Mouse (Mus musculus) CD4-positive, CD25-positive, alpha-beta regulatory T cell, adult 4 months (primary cell): ENCODE measurements around the gene Als2. TPM values are rescaled to one million over a fixed set of nuclear protein-coding genes. Genes with fewer than 3 reads are reported as not detected.
A peak's percentile ranks its signal among the peaks of the same experiment; 100 is the strongest.

Source experiments
- ATAC-seq: one replicate; pipeline ENCODE4 v1.8.0; 2017
- polyA plus RNA-seq, 2 experiments: library from polyadenylated mRNA; unstranded; fragments of 100-300 nt; shearing (Covaris generic); gene quantifications; one replicate each; pipeline ENCODE4 v1.2.1; 2017

Als2 gene
- 1 to 10 TPM; 7.5 to 8.2 TPM for polyA plus RNA-seq

GRCm38 (mm10) chr1:59236856-59237441 is at the start of gene Als2:
TSS of gene Als2 (minus strand) at chr1:59237231.
- peak; percentile 90 for ATAC-seq

- no peak for ATAC-seq
These were observed 49.4 kb upstream of the Als2 start for GRCm38 (mm10) chr1:59286316-59286850.

DNA sequence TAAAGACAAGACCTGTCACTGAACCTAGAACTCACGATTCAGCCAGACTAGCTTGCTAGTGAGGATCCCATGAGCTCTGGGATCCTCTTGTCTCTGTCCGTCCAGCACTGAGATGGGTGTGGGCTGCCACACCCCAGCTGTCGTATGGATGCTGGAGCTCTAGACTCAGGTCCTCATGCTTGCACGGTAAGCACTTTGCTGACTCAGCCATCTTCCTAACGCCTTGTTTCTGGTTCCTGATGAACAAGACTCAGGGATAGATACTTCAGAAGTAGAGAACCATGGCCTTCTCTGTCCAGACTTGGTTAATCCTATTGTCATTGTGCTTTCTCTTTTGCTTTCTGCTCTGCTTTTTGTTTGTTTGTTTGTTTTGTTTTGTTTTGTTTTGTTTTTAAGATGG is 48.8 kb upstream of the Als2 start:
- no peak for ATAC-seq

GRCm38 (mm10) chr1:59272189-59272588 is 35.2 kb upstream of the Als2 start:
- no peak for ATAC-seq

- ATAC-seq = no peak
These were observed 33.1 kb upstream of the Als2 start for GRCm38 (mm10) chr1:59269951-59270689.

DNA sequence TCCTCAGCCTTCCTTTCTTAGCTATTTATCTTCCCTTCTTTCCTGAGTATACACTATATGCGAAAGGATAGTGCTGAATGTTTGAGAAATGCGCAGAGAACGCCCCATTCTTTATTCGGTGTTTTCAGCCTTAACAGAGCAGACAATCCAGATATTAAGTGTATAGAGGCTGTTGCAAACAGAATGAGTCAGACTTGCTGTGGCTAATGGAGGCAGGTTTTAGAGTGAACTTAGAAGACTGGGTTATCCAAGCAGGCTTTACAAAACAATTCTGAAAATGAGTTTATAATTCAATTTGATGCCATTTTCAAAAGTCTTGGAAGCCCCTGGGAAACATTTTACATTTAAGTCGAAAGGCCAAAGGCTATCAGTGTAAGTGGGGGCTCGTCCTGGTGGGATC is 32.4 kb upstream of the Als2 start:
- no peak for ATAC-seq

GRCm38 (mm10) chr1:59268931-59269330 is 31.9 kb upstream of the Als2 start:
- ATAC-seq = no peak

DNA sequence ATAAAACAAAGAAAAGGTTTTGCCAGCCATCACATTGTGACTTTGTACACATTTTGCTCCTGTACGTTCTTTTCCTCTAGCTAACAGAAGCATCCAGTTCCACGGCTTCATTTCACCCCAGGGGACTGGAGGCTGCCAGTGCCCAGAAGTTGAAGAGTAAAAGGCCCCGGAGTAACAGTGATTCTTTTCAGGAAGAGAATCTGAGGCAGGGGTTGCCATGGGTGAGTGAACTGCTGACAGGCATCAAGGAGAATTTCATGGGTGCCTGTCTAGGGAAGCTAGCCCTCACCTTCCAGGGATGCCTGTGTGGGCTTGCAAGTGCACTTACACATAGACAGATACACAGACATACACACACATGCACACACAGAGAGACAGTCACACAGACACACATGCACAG is 20.7 kb upstream of the Als2 start:
- no peak for ATAC-seq

DNA sequence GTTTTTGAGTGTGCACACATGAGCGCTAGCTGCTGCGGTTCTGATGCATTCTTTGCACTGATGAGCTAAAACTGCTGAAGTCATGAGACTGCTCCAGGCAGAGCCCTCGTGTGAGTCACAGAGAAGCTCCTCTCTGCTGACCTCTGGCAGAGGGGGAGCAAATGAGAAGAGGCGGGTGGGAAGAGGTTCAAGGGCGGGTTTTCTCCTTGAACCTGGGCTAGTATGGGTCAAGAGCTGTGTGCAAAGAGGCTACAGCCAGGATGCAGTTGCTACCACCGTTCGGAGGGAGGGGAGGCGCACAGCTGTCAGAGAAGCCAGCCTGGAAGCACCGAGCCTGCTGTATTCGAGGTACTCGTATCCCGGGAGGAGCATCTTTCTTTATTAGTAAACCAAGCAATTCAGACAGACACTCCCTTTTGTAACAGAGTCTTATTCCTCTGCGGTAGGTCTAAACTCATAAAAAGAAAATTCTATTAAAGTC is 19.8 kb upstream of the Als2 start, which contains the start of gene Cdk15:
Cdk15 (plus strand) TSS at position 156 of the 481 bp plus-strand sequence.
- ATAC-seq = no peak

DNA sequence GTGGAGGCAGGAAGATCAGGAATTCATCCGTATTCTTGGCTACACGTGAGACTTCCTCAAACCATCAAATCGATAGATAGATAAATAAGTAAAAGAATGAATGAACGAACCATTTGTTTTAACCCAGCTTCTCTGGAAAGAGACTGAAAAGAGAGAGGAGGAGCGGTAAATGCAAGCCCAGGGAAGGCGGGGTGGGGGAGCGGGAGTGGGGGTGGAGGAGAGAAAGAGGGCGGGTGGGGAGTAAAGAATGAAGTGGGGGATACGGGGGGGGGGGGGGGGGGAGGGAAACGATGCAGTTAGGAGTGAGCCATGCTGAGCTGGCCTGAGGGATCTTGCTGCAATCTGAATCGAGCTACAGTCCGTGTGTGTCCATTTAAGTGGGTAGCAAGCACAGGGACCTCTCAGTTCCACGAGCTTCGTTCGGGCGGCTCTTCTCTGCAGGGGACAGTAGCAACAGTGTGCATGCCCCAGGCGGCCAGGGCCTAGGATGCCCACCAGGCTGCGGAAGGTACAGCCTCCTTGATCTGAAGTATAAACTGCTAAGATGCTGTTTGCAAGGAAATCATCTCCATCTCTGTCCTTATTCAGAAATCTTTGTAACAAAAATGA is 16.4 kb upstream of the Als2 start:
- no peak for ATAC-seq

- ATAC-seq = no peak
These were observed 15.7 kb upstream of the Als2 start for GRCm38 (mm10) chr1:59252762-59253161.

DNA sequence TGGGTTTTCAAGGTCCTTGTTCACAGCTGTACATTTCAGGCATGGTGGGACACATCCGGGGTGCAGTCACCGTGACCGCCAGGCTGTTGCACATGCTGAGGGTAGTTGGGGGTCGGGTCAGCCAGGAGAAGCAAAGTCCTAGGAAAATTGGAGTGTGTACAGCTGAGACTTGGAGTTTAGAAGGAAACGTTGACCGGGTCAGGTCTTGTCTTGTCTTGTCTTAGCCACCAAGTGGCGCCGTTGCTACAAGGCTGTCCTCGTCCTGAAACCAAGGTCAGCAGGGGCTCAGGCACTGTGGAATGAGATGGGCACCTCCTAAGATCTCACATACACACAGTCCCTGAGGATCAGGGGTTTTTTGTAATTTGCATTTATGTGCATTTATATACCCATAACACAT is 10.6 kb upstream of the Als2 start:
- no peak for ATAC-seq

DNA sequence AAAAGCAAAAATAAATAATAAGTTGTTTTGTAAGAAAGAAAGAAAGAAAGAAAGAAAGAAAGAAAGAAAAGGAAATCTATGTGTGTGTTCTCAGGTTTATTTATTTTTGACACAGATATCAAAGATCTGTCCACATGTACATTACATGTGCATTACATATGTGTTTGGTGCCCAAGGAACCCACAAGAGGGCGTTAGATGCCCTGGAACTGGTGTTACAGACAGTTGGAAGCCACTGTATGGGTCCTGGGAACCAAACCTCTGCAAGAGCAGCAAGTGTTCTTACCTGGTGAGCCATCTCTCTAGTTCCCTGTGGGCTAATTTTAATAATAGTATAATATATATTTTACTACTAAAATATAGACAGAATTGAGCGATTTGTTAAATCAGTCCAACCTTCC is 6.7 kb upstream of the Als2 start:
- ATAC-seq = no peak

DNA sequence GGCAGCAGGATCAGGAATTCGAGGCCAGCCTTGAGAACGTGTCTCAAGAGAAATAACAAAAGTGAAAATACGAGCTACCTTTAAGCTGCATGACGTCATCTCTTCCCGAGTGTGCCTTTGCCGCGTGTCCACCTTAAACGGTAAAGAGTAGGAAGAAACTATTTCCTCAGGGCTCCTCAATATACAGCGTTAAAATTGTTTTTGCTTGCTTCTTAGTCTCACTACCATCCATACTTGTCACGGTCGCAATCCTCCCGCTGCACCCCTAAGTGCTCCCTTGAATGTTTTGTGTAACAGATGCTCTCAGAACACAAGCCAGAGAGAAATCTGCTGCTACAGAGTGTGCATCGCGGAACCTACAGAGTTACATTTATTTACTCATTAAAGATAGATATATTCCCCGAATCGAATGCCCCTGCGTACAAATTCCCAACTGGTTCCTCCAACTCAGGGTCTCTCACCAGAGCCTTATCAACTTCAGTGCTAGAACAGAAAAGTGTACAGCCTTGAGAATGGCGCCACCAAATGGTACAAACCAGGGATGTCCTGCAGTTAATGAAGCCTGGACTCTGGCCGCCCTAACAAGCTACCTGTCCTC is 682 bp upstream of the Als2 start:
- peak; percentile 53 for ATAC-seq

DNA sequence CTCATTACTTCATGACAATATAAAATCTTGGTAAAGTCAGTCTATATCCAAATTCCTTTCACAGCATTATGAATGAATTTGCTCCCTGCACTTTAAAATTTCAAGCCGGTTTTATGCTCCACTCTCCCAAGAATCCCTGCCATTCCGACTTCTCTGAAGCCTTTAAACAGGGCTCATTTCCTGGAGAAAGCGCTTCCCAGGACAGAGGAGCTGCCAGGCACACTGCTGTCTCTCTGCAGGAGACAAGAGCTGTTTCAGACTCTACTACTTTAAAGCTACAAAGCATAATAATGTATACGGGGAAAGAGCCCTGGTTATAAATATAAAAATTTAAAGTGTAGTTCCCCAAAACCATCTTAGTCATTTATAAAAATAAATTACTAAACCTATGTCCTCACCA is 7.8 kb downstream of the Als2 start:
- ATAC-seq = no peak

DNA sequence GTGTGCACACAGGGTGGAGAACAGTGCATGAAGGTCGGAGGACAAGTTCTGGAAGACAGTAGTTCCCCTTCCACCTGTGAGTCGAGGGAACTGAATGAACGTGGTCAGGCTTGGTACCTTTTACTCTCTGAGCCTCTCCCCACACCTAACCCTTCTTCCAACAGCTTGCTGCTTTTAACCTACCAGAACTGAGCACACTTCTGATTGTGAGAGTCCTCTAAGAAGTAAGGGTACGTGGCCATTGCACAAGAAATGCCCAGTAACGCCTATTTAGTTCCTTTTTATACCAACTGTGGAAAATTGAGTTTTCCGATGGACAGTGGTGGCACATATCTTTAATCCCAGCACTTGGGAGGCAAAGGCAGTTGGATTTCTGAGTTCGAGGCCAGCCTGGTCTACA is 8.5 kb downstream of the Als2 start:
- ATAC-seq = no peak

DNA sequence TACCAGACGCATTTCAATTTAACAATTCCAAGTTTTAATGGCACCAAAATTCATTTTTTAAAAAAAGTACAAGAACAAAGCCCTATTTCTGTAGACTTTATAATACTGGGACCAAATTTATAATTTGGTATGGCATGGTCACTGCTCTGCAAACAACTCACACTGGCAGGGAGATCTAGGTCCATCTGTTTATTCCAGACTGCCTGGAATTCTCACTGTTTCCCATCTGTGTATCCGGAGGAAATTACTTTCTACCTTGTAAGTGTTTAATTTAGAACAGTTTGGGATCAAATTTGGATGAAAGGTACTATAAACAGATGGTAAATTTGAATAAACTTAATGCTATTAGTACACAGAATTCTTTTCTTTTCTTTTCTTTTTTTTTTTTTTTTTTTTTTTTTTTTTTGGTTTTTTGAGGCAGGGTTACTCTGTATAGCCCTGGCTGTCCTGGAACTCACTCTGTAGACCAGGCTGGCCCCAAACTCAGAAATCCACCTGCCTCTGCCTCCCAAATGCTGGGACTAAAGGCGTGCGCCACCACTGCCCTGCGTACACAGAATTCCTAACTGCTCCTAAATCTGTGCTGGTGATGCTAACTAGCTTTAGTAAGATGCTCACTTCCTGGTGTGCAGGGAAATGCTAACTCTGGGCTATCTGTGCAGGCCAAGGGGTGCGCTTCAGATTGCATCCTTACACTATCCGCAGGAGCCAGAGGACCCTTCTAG is 14.8 kb downstream of the Als2 start:
- no peak for ATAC-seq

- no peak for ATAC-seq
These were observed 15.4 kb downstream of the Als2 start for GRCm38 (mm10) chr1:59221591-59221990.

DNA sequence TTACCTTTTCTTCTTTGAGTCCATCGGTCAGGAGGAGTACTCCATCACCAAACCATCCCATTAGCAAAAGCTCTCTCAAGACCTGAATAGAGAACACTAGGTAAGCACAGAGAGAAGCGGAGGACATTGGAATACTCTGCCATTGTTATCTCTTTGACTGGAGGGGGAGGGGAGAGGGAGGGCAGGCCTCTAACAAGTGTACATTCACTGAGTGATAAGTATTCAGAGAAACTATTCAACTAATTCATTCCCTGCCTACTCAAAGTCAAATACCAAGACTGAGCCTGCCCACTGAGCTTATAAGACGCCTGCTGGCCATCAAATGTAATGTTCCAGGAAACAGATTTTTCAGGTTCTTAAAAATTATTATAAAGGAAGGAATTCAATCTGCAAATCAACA is 16.7 kb downstream of the Als2 start:
- no peak for ATAC-seq

DNA sequence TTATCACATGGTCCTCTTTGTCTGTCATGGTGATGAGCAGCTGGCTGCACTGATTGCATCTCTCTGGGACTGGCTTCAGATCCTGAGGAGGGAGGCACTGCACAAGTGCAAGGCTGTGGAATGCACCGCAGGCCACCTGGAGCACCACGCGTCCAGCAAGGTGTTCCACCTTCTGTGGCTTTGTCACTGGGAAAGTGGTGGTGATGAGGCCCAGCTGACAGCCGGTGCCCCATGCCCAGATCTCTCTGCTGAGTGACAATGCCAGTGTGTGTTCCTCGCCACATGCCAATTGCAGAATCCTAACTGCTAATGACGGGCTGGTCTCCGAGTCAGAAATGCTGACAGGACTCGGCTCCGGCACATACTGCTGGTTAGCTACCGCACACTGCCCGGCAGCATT is 21.6 kb downstream of the Als2 start:
- no peak for ATAC-seq

GRCm38 (mm10) chr1:59212951-59213350 is 24.1 kb downstream of the Als2 start:
- no peak for ATAC-seq

DNA sequence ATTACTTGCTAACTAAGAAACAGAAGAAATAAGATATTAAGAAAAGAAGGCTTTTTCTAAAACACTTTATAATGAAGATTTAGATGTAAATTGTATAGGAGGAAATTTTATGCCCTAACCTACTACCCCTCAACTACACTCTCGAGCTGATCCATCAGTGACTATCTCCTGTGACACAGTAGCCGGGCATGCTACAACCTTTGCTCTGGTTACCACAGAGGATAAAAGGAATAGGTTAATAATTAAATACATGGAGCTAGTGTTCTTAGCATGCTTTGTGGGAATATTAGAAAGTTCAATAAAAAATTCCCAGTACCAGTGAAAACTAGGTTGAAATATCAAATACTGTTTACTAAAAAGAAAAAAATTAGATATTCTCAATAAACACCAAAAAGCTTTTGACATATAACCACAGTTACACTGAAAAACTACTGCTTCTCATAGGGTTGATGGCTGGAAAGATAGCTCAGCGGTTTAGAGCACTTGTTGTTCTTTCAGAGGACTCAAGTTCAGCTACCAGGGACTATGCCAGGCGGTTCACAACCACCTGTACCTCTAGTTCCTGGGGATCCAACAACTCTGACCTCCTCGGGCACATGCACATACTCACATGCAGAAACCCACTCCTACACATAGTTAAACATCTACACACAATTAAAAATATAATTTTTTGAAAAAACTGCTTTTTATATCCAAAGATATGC is 24.8 kb downstream of the Als2 start:
- ATAC-seq = no peak
